Mouse (Mus musculus) forebrain, embryonic 15.5 days (tissue): ENCODE results near the gene Gfral. TPM values are rescaled to one million over a fixed set of nuclear protein-coding genes. Genes with fewer than 3 reads are reported as not detected.

Experiments
- ATAC-seq: fragments of 200-750 bp; cut with Nextera tagmentation; replicated peaks from 2 replicates; pipeline ENCODE4 v1.8.0; 2017; ENCODE audit warnings: mild to moderate bottlenecking, moderate TSS enrichment, moderate library complexity
- H3K27ac ChIP-seq: fragments of 300-500 bp; sonication (generic); replicated peaks from 2 replicates; pipeline ENCODE4 v1.5.1; 2015; ENCODE audit warnings: mild to moderate bottlenecking, inconsistent platforms
- H3K27me3 ChIP-seq: fragments of 300-500 bp; sonication (generic); 2 replicates; pipeline ENCODE4 v1.6.1; 2015; ENCODE audit warnings: inconsistent platforms
- H3K36me3 ChIP-seq: fragments of 300-500 bp; sonication (generic); 2 replicates; pipeline ENCODE4 v1.6.1; 2015; ENCODE audit warnings: mild to moderate bottlenecking, inconsistent platforms
- H3K4me1 ChIP-seq: fragments of 300-500 bp; sonication (generic); 2 replicates; pipeline ENCODE4 v1.6.1; 2015; ENCODE audit warnings: inconsistent platforms
- H3K4me2 ChIP-seq: fragments of 300-500 bp; sonication (generic); replicated peaks from 2 replicates; pipeline ENCODE4 v1.6.1; 2015; ENCODE audit warnings: mild to moderate bottlenecking, inconsistent platforms
- H3K4me3 ChIP-seq: fragments of 300-500 bp; sonication (generic); 2 replicates; pipeline ENCODE4 v1.5.1; 2015; ENCODE audit warnings: mild to moderate bottlenecking, inconsistent platforms
- H3K9ac ChIP-seq: fragments of 300-500 bp; sonication (generic); replicated peaks from 2 replicates; pipeline ENCODE4 v1.6.1; 2015; ENCODE audit warnings: mild to moderate bottlenecking, inconsistent platforms
- H3K9me3 ChIP-seq: fragments of 300-500 bp; sonication (generic); 2 replicates; pipeline ENCODE4 v1.6.1; 2016; ENCODE audit warnings: inconsistent platforms
- whole genome bisulfite sequencing: fragments of 180-500 bp; shearing (Covaris S2); methylation state at CpG from one replicate; pipeline ENCODE4 v1.1.7; 2015; ENCODE audit warnings: mixed read lengths; 5-methylcytosine and 5-hydroxymethylcytosine counted together
- polyA plus RNA-seq: library from polyadenylated mRNA; unstranded; fragments of >200 nt; fragmentation: Nextera tagmentation; extraction: Ambion mirVana; gene quantifications from 2 replicates; pipeline ENCODE4 v1.2.1, GENCODE M21; 2015

Gene Gfral
- not detected in 2 replicates for polyA plus RNA-seq

- H3K27ac ChIP-seq = no peak within 1 kb of the TSS
- no peak within 1 kb of the TSS for H3K4me2 ChIP-seq
- no peaks in the 10 kb centered on the region for H3K4me1 ChIP-seq
- H3K9ac ChIP-seq = no peak within 1 kb of the TSS
- no peaks in the 10 kb centered on the region for H3K27me3 ChIP-seq
- no peaks in the 10 kb centered on the region for H3K9me3 ChIP-seq
- no peak within 1 kb of the TSS for H3K4me3 ChIP-seq
- 79% methylated on average over 2 of the region's 2 CpGs for WGBS
- ATAC-seq = no peak
- no peaks in the 10 kb centered on the region for H3K36me3 ChIP-seq
Observed at GRCm38 (mm10) chr9:76213557-76213956, at the start of gene Gfral. Gene Gfral, minus strand, starts transcription at chr9:76213657.

DNA sequence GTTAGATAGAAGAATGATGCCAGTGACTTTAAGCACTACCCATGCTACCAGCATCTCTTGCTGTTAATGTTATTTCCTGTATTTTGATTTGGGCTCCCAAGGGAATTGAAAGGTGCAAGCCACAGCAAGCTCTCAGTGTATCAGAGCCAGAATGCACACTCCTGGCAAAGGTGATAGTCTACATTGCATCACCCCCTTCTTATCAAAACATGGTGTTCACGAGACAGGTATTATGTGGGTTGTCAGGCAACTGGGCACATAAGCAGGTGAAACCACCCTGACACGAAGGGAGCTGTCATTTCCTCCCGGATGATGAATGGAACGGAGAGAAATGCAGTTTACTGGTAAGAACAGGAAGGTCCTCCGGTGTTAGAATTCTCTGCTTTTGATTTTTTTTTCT, 44.3 kb upstream of the Gfral start:
- 85% methylated on average over 5 of the region's 5 CpGs for WGBS
- H3K4me2 ChIP-seq = no peak overlapping the region
- H3K9ac ChIP-seq = no peak overlapping the region
- ATAC-seq = no peak
- no peak overlapping the region for H3K27ac ChIP-seq
- H3K9me3 ChIP-seq = no peaks in the 10 kb centered on the region
- H3K36me3 ChIP-seq = no peaks in the 10 kb centered on the region
- no peak overlapping the region for H3K4me3 ChIP-seq
- no peaks in the 10 kb centered on the region for H3K27me3 ChIP-seq
- H3K4me1 ChIP-seq = no peaks in the 10 kb centered on the region

DNA sequence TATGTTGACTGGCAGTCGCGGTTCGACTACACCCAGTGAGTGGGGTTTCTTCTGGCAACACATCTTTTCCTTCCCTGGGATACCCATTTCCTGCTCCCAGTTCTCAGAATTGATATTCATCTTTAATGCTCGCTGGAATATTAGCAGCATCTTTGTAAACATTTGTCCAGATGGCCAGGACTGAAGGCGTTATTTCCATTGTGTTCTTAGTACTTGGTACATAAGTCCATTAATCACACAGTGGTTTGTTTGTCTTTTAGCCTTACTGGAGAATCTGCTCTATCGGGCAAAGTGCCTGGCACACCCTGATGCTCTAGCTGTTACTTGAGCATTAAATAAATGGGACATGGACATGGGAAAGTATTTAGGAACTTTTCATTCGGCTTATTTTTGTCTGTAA, 39.1 kb upstream of the Gfral start:
- 89% methylated on average over 7 of the region's 7 CpGs for WGBS
- no peak overlapping the region for H3K27ac ChIP-seq
- H3K4me2 ChIP-seq = no peak overlapping the region
- no peaks in the 10 kb centered on the region for H3K9me3 ChIP-seq
- no peaks in the 10 kb centered on the region for H3K36me3 ChIP-seq
- H3K9ac ChIP-seq = no peak overlapping the region
- ATAC-seq = no peak
- no peak overlapping the region for H3K4me3 ChIP-seq
- H3K4me1 ChIP-seq = no peaks in the 10 kb centered on the region
- H3K27me3 ChIP-seq = no peaks in the 10 kb centered on the region

DNA sequence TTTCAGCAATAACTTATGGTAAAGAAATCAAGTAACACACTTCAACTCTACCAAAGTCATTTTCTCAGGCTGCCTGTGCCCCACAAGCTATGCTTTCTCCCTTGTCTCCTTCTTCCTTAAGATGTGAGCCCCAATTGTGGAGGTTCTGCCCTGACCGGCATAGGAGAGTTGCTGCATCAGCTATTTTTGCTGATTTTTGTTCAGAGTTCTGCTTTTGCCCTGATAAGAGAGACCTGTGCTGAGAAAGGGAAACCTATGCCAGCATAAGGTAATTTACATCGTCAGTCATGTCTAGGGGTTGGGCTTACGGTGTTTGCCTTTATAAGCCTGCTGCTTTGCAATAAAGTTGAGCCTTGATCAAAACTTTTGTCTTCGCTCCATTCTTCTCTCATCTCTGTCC, 38.7 kb upstream of the Gfral start:
- Histone ChIP-seq H3K4me1 (no peaks in the 10 kb centered on the region), H3K4me2 (no peak overlapping the region), H3K27ac (no peak overlapping the region), H3K27me3 (no peaks in the 10 kb centered on the region), H3K9me3 (no peaks in the 10 kb centered on the region), H3K9ac (no peak overlapping the region), H3K4me3 (no peak overlapping the region), H3K36me3 (no peaks in the 10 kb centered on the region)
- ATAC-seq = no peak
- WGBS = 94% methylated on average over 4 of the region's 4 CpGs

DNA sequence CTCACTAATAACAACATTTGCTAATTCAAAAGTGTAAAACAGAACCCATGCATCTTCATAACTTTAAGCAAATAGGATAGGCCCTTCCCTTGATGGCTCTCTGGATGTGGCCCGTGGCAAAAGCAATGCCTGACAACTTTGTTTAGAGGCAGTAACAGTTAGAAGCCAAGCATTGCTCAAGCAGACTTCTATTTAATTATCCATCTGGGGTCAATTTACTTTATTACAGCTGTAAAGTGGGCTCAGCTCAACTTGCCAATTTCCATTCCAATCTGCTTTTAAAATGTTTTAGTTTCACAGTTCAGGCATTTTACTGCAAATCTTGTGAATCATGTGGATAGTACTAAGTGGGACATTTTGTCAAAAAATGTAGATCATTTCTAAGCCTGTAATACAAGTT, 28.9 kb upstream of the Gfral start:
- Histone ChIP-seq H3K27me3 (no peaks in the 10 kb centered on the region), H3K4me1 (no peaks in the 10 kb centered on the region), H3K9ac (no peak overlapping the region), H3K4me3 (no peak overlapping the region), H3K9me3 (no peaks in the 10 kb centered on the region), H3K36me3 (no peaks in the 10 kb centered on the region), H3K4me2 (no peak overlapping the region), H3K27ac (no peak overlapping the region)
- ATAC-seq = no peak
- 71% methylated on average over 1 of the region's 1 CpGs for WGBS

DNA sequence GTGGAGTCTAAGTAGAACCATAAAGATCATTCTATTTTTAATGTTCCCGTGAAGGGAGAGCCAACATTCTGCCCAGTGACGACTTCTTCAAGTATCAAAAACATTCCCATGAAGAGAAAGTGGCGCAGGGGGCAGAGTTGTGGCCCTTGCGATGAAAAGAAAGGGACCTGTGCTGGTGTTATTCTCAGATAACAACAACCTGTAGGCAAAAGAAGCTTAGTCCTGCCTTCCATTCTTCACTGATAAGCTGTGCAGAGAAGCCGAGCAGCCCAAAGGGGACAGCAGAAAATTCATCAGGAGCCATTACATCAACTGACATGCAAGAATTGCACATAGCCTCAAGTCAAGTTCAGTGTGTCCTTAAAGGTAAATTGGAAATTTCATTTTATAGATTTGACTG, 24.5 kb upstream of the Gfral start:
- no peaks in the 10 kb centered on the region for H3K9me3 ChIP-seq
- no peak overlapping the region for H3K9ac ChIP-seq
- H3K4me1 ChIP-seq = peaks cover 7% of the 10 kb centered on the region
- no peak overlapping the region for H3K4me2 ChIP-seq
- no peaks in the 10 kb centered on the region for H3K27me3 ChIP-seq
- H3K27ac ChIP-seq = no peak overlapping the region
- no peak overlapping the region for H3K4me3 ChIP-seq
- no peak for ATAC-seq
- WGBS = 89% methylated on average over 5 of the region's 5 CpGs
- H3K36me3 ChIP-seq = no peaks in the 10 kb centered on the region

- Histone ChIP-seq H3K36me3 (no peaks in the 10 kb centered on the region), H3K4me3 (no peak overlapping the region), H3K4me1 (peaks cover 7% of the 10 kb centered on the region), H3K27me3 (no peaks in the 10 kb centered on the region), H3K9me3 (no peaks in the 10 kb centered on the region), H3K9ac (no peak overlapping the region), H3K4me2 (0 out of 2 replicates have a peak overlapping the region, but pooled peaks have one; percentile 20), H3K27ac (no peak overlapping the region)
- no peak for ATAC-seq
- WGBS = 61% methylated on average over 12 of the region's 12 CpGs
Observed at GRCm38 (mm10) chr9:76237243-76237642, 23.8 kb upstream of the Gfral start.

GRCm38 (mm10) chr9:76236626-76237025, 23.2 kb upstream of the Gfral start:
- H3K4me2 ChIP-seq = peak overlapping the region; percentile 78
- ATAC-seq = peak; percentile 91
- no peak overlapping the region for H3K27ac ChIP-seq
- H3K27me3 ChIP-seq = no peaks in the 10 kb centered on the region
- H3K4me3 ChIP-seq = peak overlapping the region; percentile 40
- H3K36me3 ChIP-seq = no peaks in the 10 kb centered on the region
- no peak overlapping the region for H3K9ac ChIP-seq
- peaks cover 7% of the 10 kb centered on the region for H3K4me1 ChIP-seq
- no peaks in the 10 kb centered on the region for H3K9me3 ChIP-seq
- 1% methylated on average over 7 of the region's 7 CpGs for WGBS

GRCm38 (mm10) chr9:76235945-76236503, 22.6 kb upstream of the Gfral start:
- peaks cover 7% of the 10 kb centered on the region for H3K4me1 ChIP-seq
- no peaks in the 10 kb centered on the region for H3K27me3 ChIP-seq
- peak overlapping the region; percentile 40 for H3K4me3 ChIP-seq
- H3K9ac ChIP-seq = peak overlapping the region; percentile 37
- ATAC-seq = peak; percentile 69
- H3K4me2 ChIP-seq = peak overlapping the region; percentile 78
- no peaks in the 10 kb centered on the region for H3K9me3 ChIP-seq
- no peak overlapping the region for H3K27ac ChIP-seq
- WGBS = 3% methylated on average over 14 of the region's 14 CpGs
- no peaks in the 10 kb centered on the region for H3K36me3 ChIP-seq

DNA sequence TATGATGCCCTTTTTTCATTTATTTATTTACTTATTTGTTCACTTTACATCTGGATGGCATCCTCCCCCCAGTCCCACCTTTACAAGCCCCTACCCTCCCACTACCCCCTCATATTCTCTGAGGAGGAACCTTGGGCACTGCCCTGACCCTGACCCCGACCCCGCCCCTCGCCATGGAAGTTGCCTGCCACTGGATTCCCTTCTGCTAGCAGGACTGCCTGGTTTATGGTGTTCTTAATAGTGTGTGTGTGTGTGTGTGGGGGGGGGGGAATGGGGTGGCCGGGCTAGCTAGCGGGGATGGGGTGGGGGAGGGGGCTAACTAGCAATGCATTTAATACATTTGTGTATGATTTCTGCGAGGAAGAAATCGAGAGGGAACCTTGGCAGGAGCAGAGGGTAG, 21.4 kb upstream of the Gfral start:
- H3K27me3 ChIP-seq = no peaks in the 10 kb centered on the region
- peaks cover 7% of the 10 kb centered on the region for H3K4me1 ChIP-seq
- no peak overlapping the region for H3K9ac ChIP-seq
- no peak for ATAC-seq
- no peak overlapping the region for H3K4me3 ChIP-seq
- H3K27ac ChIP-seq = no peak overlapping the region
- H3K4me2 ChIP-seq = no peak overlapping the region
- no peaks in the 10 kb centered on the region for H3K36me3 ChIP-seq
- WGBS = 61% methylated on average over 7 of the region's 7 CpGs
- H3K9me3 ChIP-seq = no peaks in the 10 kb centered on the region

- Histone ChIP-seq H3K27me3 (no peaks in the 10 kb centered on the region), H3K4me2 (no peak overlapping the region; the same call in 1 of the 2 replicates), H3K27ac (no peak overlapping the region), H3K36me3 (no peaks in the 10 kb centered on the region), H3K4me3 (no peak overlapping the region), H3K9ac (no peak overlapping the region), H3K9me3 (no peaks in the 10 kb centered on the region), H3K4me1 (no peaks in the 10 kb centered on the region)
- no peak for ATAC-seq
- WGBS = 49% methylated on average over 11 of the region's 11 CpGs
Observed at GRCm38 (mm10) chr9:76230400-76230799, 16.9 kb upstream of the Gfral start.

DNA sequence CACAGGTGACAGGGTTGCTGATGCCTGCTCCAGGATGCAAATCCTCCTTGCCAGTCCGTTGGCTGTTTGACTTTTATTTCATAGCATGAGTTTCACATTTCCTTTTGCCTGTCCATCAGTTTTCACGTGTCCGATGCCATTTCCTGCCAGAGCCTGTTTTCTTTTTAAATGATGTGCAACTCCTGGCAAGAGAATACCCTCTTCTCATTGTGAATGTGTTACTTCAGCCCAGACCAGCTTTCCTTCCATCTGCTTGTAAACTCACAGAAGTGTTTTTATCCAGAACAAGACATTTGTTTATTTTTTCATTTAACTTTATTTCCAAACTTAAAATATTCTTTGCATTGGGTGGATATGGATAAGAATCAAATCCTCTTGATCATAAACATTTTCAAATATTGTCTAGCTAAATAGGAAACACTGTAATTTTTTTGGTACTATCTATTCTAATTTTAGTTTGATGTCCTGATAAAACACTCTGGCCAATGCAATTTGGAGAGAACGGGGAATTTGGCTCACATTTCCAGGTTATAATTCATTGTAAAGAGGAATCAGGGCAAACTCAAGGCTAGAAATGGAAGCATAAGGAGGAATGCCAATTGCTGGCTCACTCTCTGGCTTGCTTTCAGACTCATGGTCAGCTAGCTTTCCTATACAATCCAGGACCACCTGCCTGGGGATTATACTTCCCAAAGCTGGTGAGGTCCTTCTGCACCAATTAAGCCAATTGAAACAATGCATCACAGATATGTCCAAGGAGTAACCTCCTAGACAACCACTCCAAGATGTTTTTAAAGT, 3.9 kb upstream of the Gfral start:
- H3K27ac ChIP-seq = no peak overlapping the region
- no peaks in the 10 kb centered on the region for H3K9me3 ChIP-seq
- no peaks in the 10 kb centered on the region for H3K36me3 ChIP-seq
- H3K4me1 ChIP-seq = no peaks in the 10 kb centered on the region
- 77% methylated on average over 4 of the region's 4 CpGs for WGBS
- ATAC-seq = no peak
- H3K27me3 ChIP-seq = no peaks in the 10 kb centered on the region
- H3K4me2 ChIP-seq = no peak overlapping the region
- H3K9ac ChIP-seq = no peak overlapping the region
- H3K4me3 ChIP-seq = no peak overlapping the region

GRCm38 (mm10) chr9:76214678-76215077, 1.2 kb upstream of the Gfral start:
- no peaks in the 10 kb centered on the region for H3K4me1 ChIP-seq
- no peak overlapping the region for H3K4me3 ChIP-seq
- no peaks in the 10 kb centered on the region for H3K27me3 ChIP-seq
- no peak for ATAC-seq
- H3K9ac ChIP-seq = no peak overlapping the region
- H3K4me2 ChIP-seq = no peak overlapping the region
- no peaks in the 10 kb centered on the region for H3K36me3 ChIP-seq
- H3K9me3 ChIP-seq = no peaks in the 10 kb centered on the region
- H3K27ac ChIP-seq = no peak overlapping the region
- WGBS = 79% methylated on average over 4 of the region's 4 CpGs
